Mouse (Mus musculus) kidney, adult 2 months (tissue): ENCODE results near the gene Ube2ql1.

Experiments used
- CTCF ChIP-seq: fragments of 200-500 bp; conservative IDR thresholded peaks from 2 replicates; pipeline ENCODE4 v1.5.1; 2011; ENCODE audit warnings: low read depth, mild to moderate bottlenecking, control low read depth, low read length, moderate library complexity, mixed read lengths; ENCODE audit not compliant: insufficient read depth, insufficient read length
- POLR2A ChIP-seq: fragments of 200-500 bp; IDR thresholded peaks from one replicate; pipeline ENCODE4 v1.6.1; 2011; ENCODE audit warnings: low read depth, low read length, control low read depth

DNA sequence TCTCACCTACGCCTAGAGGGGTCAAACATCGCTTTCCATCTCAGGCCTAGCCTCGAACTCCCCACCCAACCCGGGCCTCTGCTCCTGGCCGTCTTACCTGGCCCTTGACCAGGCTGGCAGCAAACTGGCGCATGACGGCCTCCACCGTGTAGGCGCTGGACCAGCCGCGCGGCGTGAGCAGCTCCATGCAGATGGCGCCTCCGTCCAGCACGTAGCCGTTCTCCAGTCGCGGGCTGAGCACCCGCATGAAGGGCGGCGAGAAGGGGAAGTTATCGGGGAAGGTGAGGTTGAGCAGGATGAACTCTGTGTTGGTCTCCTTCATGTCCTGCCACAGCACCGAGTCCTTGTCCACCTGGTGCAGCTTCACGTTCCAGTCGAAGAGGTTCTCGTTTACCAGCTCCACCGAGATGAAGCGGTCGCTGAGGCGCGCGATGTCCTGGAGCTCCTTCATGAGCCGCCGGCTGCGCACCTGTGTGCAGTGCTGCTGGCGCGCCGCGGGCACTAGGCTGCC lies 1.2 kb downstream of the Ube2ql1 start:
- TF ChIP-seq POLR2A (no peak), CTCF (no peak)
